Mouse (Mus musculus) activated CD4-positive, CD25-positive, alpha-beta regulatory T cell (primary cell): ENCODE results near the gene Trpc3. TPM values are rescaled to one million over a fixed set of nuclear protein-coding genes. Genes with fewer than 3 reads are reported as not detected.

Experiments used
- polyA plus RNA-seq, 2 experiments: library from polyadenylated mRNA; unstranded; fragments of 100-300 nt; shearing (Covaris generic); gene quantifications; one replicate each; pipeline ENCODE4 v1.2.1; 2017

Trpc3 gene
- polyA plus RNA-seq = under 1 TPM; 0.10 TPM

DNA sequence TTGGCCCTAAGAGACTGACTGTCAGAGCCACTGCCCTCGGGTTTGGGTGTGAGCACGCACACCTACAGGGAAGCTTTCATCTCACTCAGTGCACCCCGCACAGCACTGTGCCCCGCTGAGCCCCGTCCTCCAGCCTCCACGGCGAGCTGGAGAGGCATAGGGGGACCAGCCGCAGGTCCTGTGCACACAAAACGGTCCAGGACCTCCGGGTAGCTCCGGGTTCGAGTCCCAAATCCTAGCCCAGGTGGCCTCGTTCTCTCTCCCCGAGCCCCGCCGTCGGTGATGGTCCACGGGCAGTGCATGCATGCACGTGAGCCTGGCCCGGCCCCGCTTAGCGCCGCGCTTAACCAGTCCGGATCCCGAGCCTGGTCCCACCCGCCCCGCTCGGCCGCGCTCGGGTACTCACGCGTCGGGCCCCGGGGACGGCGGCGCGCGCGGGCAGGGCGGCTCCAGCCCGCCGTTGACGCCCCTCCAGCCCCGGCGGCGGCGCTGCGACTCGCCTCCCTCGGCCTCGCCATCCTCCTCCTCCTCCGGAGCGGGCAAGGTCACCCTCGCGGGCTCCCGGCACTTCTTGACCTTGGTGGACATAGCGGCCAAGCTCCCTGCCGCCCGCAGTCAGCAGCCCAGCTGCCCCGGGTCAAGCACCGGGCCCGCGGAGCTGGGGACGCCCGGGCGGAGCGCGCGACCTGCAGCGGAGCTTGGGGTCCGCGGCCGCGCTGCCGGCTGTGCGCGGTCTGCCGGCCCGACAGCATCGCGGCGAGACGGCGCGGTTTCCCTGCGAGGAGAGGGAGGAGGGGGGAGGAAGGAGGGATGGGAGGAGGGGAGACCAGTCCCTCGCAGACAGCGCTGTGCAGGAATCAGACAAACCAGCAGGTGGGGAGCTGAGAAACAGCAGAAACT is at the start of gene Trpc3:
Trpc3 (minus strand) TSS at position 776 of the 900 bp plus-strand sequence.

GRCm38 (mm10) chr3:36613202-36613907 is 76.6 kb downstream of the Trpc3 start, which contains the start of gene Bbs7:
Bbs7 (minus strand) TSS chr3:36613477.

DNA sequence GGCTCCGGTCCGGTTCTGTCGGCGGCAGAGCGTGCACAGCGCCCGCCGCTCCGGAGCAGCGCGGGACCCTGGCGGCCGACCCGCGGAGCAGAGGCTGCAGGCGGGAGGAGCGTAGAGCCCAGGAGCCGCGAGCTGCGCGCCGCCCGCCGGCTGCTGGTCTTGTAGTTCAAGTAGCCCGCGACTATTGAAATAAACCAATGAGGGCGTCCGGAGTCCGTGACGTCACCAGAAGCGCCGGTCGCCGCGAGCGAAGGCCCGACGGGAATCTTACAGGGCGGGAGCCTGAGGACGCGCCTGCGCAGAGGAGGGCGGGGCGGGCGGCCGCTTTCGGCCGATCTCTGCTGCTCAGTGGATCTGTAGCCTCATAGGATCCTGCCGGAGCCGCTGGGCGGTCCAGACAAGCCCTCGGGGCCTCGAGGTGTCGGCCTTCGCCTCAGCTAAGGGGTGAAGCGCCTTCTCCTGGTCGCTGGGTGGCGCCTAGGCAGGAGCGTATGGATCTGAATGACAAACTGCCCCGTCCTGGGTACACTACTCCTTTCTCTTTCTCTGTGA is 118.1 kb downstream of the Trpc3 start, which contains the start of gene Ccna2:
Ccna2 (minus strand) TSS at position 324 of the 552 bp plus-strand sequence.

Other genes with a start within 250 kb of the Trpc3 start
- 100 to 1,000 TPM; 126 to 147 TPM for gene Anxa5, start 214.3 kb downstream of the Trpc3 start, polyA plus RNA-seq
- gene 1810062G17Rik, start 214.2 kb downstream of the Trpc3 start, polyA plus RNA-seq = 1 to 10 TPM in 1 of 2 experiments, under 1 TPM in 1; 0.83 to 1.9 TPM
- not detected for gene Gm11549, start 168.4 kb downstream of the Trpc3 start, polyA plus RNA-seq
- 10 to 100 TPM; 40.1 to 55.2 TPM for gene Exosc9, start 137.6 kb downstream of the Trpc3 start, polyA plus RNA-seq
- 10 to 100 TPM; 23.8 to 32.2 TPM for gene Ccna2, start 118.0 kb downstream of the Trpc3 start, polyA plus RNA-seq
- under 1 TPM; 0.38 to 0.74 TPM for gene Bbs7, start 76.7 kb downstream of the Trpc3 start, polyA plus RNA-seq
- gene 4932438A13Rik, start 172.9 kb upstream of the Trpc3 start, polyA plus RNA-seq = 100 to 1,000 TPM; 181 to 215 TPM